Mouse (Mus musculus) kidney, adult 2 months (tissue): ENCODE results near the gene Lbhd1. TPM values are rescaled to one million over a fixed set of nuclear protein-coding genes. Genes with fewer than 3 reads are reported as not detected.
A peak's percentile ranks its signal among the peaks of the same experiment; 100 is the strongest.
"Not testable (repeated sequence)": the region's sequence is repeated elsewhere in the genome, so short reads cannot be mapped to it uniquely, and the experiment has no call there.

Experiments used
- DNase-seq: peaks from one replicate; pipeline ENCODE4 v3.0.0; 2021
- H3K27ac ChIP-seq: fragments of 200-500 bp; 2 replicates; pipeline ENCODE4 v1.5.1; 2012; ENCODE audit warnings: low read depth, low read length, control low read depth, inconsistent platforms; ENCODE audit not compliant: insufficient read depth
- H3K27me3 ChIP-seq: fragments of 200-500 bp; replicated peaks from 2 replicates; pipeline ENCODE4 v1.6.1; 2012; ENCODE audit warnings: mild to moderate bottlenecking, moderate library complexity, low read length, inconsistent platforms; ENCODE audit not compliant: control insufficient read depth, insufficient read depth
- H3K36me3 ChIP-seq: fragments of 200-500 bp; 2 replicates; pipeline ENCODE4 v1.6.1; 2012; ENCODE audit warnings: mild to moderate bottlenecking, moderate library complexity, low read length, inconsistent platforms; ENCODE audit not compliant: control insufficient read depth, insufficient read depth
- H3K4me1 ChIP-seq: fragments of 200-500 bp; 2 replicates; pipeline ENCODE4 v1.6.1; 2011; ENCODE audit warnings: low read length; ENCODE audit not compliant: control insufficient read depth, insufficient read depth
- H3K4me3 ChIP-seq: fragments of 200-500 bp; 2 replicates; pipeline ENCODE4 v1.5.1; 2011; ENCODE audit warnings: mild to moderate bottlenecking, low read depth, low read length, control low read depth; ENCODE audit not compliant: insufficient read depth
- CTCF ChIP-seq: fragments of 200-500 bp; conservative IDR thresholded peaks from 2 replicates; pipeline ENCODE4 v1.5.1; 2011; ENCODE audit warnings: low read depth, mild to moderate bottlenecking, control low read depth, low read length, moderate library complexity, mixed read lengths; ENCODE audit not compliant: insufficient read depth, insufficient read length
- POLR2A ChIP-seq: fragments of 200-500 bp; IDR thresholded peaks from one replicate; pipeline ENCODE4 v1.6.1; 2011; ENCODE audit warnings: low read depth, low read length, control low read depth
- WGBS: fragments of 180-500 bp; shearing (Covaris S2); methylation state at CpG from one replicate; pipeline ENCODE4 v1.1.7; 2018; 5-methylcytosine and 5-hydroxymethylcytosine counted together
- polyA plus RNA-seq: library from polyadenylated mRNA; depleted of rRNA; stranded (reverse); fragments of >200 nt; gene quantifications from 2 replicates; pipeline ENCODE4 v1.2.3, GENCODE M21; 2012; rRNA removed

Lbhd1 gene
- 1.6 and 2.2 TPM in 2 replicates for polyA plus RNA-seq

DNA sequence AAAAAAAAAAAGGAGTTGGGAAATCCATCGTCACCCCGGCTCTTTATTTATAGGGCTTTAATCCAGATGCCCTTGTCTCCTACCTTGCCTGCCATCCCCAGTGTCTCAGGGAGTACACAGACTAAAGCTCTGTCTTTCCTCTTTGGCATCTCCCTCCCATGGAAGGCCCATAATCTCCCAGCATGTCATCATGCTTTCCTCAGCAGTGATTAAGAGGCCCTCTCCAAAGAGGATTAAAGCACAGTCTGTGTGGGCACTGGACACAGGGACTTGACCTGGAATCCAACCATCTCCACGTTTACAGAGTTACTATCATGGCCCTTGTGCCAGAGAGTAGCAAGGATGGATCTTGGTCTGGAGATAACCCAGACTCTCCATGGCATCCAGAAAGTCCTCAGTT lies at the start of gene Lbhd1, which contains the start of gene Gm49403:
Lbhd1 (plus strand) TSS at position 117 of the 400 bp plus-strand sequence.
Gm49403 (plus strand) TSS at position 315 of the 400 bp plus-strand sequence.
- DNase-seq: no peak
- 80% methylated on average over 3 of the region's 3 CpGs for WGBS
- TF ChIP-seq POLR2A (no peak), CTCF (no peak)

DNA sequence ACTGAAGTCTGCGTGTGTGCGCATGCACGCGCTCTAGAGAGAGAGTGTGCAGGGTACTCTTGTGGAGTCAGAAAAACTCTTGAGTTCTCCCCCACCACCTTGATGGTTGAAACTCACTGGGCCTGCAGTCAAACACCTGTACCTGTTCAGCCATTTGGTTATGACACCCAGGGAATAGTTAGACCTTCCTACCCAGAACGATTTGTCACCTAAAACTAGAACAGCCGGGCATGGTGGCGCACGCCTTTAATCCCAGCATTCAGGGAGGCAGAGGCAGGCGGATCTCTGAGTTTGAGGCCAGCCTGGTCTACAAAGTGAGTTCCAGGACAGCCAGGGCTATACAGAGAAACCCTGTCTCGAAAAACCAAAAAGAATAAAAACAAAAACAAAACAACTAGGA lies 47.2 kb upstream of the Lbhd1 start:
- DNase-seq: peak; percentile 36
- 91% methylated on average over 10 of the region's 10 CpGs for WGBS
- H3K4me1 ChIP-seq: peaks cover 18% of the 10 kb centered on the region
- not testable (repeated sequence) for H3K27ac ChIP-seq, H3K4me3 ChIP-seq, H3K27me3 ChIP-seq, H3K36me3 ChIP-seq

More for the DNA sequence above, at the start of gene Lbhd1, which contains the start of gene Gm49403:
- Histone ChIP-seq H3K36me3 (no peaks in the 10 kb centered on the region), H3K27me3 (no peaks in the 10 kb centered on the region), H3K4me1 (peaks cover 4% of the 10 kb centered on the region), H3K27ac (no peak within 1 kb of the TSS), H3K4me3 (no peak within 1 kb of the TSS)

DNA sequence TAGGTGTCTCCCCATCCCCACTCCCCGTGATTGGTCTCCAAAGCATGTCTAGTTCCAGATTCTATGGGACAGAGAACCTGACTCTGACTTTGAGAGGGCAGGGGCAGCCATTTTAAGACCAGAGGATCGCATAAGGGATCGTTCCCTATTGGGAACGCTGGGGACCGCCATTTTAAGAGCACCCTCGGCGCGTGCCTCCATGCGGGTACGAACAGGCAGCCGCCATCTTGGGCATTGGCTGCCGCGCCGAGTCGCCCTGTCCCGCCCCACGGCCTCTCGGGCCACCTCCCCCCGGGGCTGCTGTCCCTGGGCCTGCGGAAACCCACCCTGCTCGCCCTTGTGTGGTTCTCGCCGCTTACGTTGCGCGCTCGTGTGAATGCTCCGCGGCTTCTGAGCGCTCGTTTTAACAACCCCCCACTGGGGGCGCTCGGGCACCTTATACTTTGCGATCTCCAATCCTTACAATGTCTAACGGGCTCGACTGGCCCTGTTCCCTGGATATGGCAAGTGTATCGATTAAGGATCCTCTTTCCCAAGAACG lies 46.2 kb upstream of the Lbhd1 start, which contains the start of gene Bscl2:
Bscl2 (plus strand) TSS at position 217 of the 541 bp plus-strand sequence.
- TF ChIP-seq POLR2A (peak; percentile 41), CTCF (peak; percentile 32; the same call in 1 of the 2 replicates)
- Histone ChIP-seq H3K4me1 (peaks cover 20% of the 10 kb centered on the region), H3K36me3 (peaks cover 3% of the 10 kb centered on the region), H3K27me3 (no peaks in the 10 kb centered on the region), H3K27ac (peak within 1 kb of the TSS; percentile 89), H3K4me3 (peak within 1 kb of the TSS; percentile 75)
- WGBS: 1% methylated on average over 38 of the region's 38 CpGs
- DNase-seq: peak; percentile 89

DNA sequence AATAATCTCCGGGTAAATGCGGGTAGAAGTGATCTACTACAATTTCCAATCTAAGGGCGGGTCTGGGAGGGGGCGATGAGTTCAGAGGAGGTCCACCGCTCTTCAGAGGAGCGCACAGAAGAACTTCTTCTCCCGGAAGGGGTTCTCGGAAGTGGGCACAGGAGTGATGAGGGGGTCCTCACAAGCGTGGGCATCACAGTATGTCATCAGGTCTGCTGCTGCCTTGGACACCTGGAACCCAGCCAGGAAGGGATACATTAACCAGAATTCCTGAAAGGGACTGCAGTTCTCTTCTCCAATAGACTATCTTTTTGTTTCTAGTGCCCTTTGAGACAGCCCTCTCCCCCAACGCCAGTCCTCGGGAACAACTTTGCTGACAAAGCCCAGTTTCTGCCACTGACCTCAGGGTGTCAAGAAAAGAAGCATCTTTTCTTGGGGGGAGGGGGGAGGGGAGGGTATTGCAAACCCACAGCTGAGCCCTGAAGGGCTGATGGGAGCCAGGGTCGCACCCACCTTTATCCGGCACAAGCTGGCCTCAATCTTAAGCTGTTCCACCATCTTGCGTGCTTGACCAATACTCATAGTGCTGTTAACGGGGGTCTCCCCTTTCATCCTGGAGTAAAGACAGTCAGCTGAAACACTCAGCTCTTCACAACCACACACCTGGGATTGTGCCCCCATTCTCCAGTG lies 45.3 kb upstream of the Lbhd1 start:
- H3K27me3 ChIP-seq: no peaks in the 10 kb centered on the region
- peak overlapping the region; percentile 89 for H3K27ac ChIP-seq
- peak overlapping the region; percentile 75 for H3K4me3 ChIP-seq
- TF ChIP-seq POLR2A (no peak), CTCF (no peak)
- peaks cover 20% of the 10 kb centered on the region for H3K4me1 ChIP-seq
- no peaks in the 10 kb centered on the region; the same call in 1 of the 2 replicates for H3K36me3 ChIP-seq
- DNase-seq: peak; percentile 89
- WGBS: 15% methylated on average over 15 of the region's 15 CpGs

DNA sequence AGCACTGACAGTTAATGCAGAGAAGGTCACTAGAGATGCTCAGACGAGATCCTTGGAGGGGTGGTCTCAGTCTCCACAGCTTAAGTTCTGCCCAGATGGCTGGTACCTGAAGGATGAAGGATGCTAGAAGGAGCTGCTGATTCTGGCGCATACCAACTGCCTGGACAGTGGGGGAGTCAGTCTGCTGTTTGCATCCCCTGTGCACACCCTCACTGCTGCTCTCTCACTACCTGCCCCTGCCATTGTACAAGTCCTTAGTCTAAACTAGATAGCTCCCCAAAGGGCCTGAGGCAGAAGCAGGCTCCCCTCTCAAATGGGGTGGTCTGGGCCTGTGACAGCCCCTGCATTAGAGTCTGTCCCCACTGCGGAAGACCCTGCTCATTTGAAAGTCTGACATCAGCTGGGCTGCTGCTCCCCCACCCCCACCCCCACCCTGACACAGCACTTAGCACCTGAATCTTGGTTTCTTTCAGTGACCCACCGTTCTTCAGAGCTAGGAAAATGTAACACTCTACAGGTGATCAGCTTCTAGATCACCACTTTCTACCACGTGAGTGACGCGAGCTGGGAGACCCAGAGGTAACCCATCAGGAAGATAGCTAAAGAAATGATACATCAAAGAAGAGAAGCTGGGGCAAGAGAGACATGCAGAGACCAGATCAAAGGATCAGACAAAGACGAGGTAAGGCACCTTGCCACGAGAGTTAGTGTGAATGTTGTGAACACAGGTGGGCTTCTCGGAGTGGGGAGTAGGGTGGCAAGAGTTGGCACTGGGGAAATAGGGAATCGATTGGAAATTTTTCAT lies 44.2 kb upstream of the Lbhd1 start, which contains the start of gene Gng3:
Gng3 (minus strand) TSS at position 92 of the 805 bp plus-strand sequence.
- no peaks in the 10 kb centered on the region for H3K27me3 ChIP-seq
- WGBS: 80% methylated on average over 11 of the region's 11 CpGs
- no peak for TF ChIP-seq POLR2A
- no peak for TF ChIP-seq CTCF
- H3K4me3 ChIP-seq: peak within 1 kb of the TSS; percentile 75
- DNase-seq: no peak
- peaks cover 20% of the 10 kb centered on the region for H3K4me1 ChIP-seq
- H3K27ac ChIP-seq: peak within 1 kb of the TSS; percentile 71; the same call in 1 of the 2 replicates
- H3K36me3 ChIP-seq: no peaks in the 10 kb centered on the region; the same call in 1 of the 2 replicates

DNA sequence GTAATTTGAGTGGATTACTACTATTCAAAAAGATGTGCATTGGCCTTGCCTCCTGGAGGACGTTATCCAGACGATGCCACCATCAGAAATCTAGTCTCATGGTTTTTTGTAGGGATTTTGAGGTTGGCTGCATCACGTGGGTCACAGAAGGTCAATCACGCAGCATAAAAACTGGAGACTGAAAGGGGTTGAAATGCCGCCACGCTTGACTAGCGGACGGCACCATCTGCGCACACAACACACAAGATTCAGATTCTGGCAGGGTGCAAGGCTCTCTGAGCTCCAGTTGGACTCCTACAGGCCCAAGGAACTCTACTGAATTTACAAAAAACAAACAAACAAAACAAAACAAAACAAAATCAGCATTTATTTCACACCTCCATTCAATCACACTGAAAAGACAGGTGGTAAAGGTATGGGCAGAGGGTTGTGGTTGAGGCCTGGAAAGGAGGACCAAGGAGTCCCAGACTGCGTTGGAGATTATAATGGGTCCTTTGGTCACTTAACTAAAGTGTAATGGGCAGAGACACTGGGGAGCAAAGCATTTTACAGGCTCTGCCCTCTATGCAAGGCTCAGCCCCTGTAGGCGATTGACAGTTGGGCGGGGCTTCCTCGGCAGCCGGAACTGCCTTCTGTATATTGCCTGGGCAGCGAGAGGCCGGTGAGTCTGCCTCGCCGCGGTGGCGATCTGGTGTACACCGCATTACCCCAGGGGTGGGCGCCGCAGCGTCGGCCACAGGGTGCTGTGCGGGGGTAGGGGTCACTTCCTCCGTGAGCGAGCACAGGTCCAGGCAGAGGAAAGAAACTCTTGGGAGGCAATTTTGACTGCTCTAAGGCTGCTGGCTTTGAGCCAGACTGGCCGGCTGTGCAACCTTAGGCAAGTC lies 43.4 kb upstream of the Lbhd1 start:
- WGBS: 20% methylated on average over 29 of the region's 29 CpGs
- H3K27me3 ChIP-seq: no peaks in the 10 kb centered on the region
- peaks cover 20% of the 10 kb centered on the region for H3K4me1 ChIP-seq
- DNase-seq: peak; percentile 90
- no peaks in the 10 kb centered on the region; the same call in 1 of the 2 replicates for H3K36me3 ChIP-seq
- peak overlapping the region; percentile 95 for H3K4me3 ChIP-seq
- TF ChIP-seq POLR2A (peak; percentile 23), CTCF (no peak)
- peak overlapping the region; percentile 71 for H3K27ac ChIP-seq
